Mouse (Mus musculus): ENCODE measurements around the gene Sptlc3. TPM values are rescaled to one million over a fixed set of nuclear protein-coding genes. Genes with fewer than 3 reads are reported as not detected.

Sptlc3 gene
- total and polyA plus RNA-seq, 3 experiments = not detected

- no peaks in the 10 kb centered on the region for H3K36me3 ChIP-seq (ENCODE audit: control insufficient read depth in 1 of 2, insufficient read depth in 2 of 2, low read length in 2 of 2)
- peak; percentile 71 for DNase-seq (ENCODE audit: low read depth, low spot score)
- no peaks in the 10 kb centered on the region for H3K4me1 ChIP-seq (ENCODE audit: control insufficient read depth in 1 of 2, insufficient read depth in 2 of 2, low read length in 2 of 2)
- H3K27ac ChIP-seq (ENCODE audit: control insufficient read depth, low read depth, low read length) = no peak overlapping the region
- TF ChIP-seq ELF1 (IDR thresholded peaks at IDR 0.05; ENCODE audit: low read depth, low read length) (no peak), SMC3 (IDR thresholded peaks at IDR 0.05; ENCODE audit: low read depth, low read length) (peak; percentile 95), ZC3H11A (IDR thresholded peaks at IDR 0.05; ENCODE audit: low read depth, low read length) (peak; percentile 66), RAD21 (IDR thresholded peaks at IDR 0.05; ENCODE audit: low read depth, low read length) (peak; percentile 71), CTCF (IDR thresholded peaks at IDR 0.05 in 2 of 3, conservative IDR thresholded peaks at IDR 0.05 in 1 of 3; ENCODE audit: control insufficient read depth in 1 of 3, insufficient read depth in 1 of 3, low read depth in 2 of 3, low read length in 3 of 3, poor library complexity in 1 of 3, severe bottlenecking in 1 of 3) (peak; percentile 38 to 88 (median 69))
- H3K9me3 ChIP-seq (replicated peaks; ENCODE audit: insufficient read depth, low read length) = no peaks in the 10 kb centered on the region
- no peak overlapping the region for H3K9ac ChIP-seq (ENCODE audit: control insufficient read depth, low read depth, low read length, poor library complexity, severe bottlenecking)
- H3K27me3 ChIP-seq (ENCODE audit: control insufficient read depth in 1 of 2, insufficient read depth in 2 of 2, low read length in 2 of 2) = no peaks in the 10 kb centered on the region; a peak in 1 of 4 replicates
- no peak overlapping the region for H3K4me3 ChIP-seq (ENCODE audit: control insufficient read depth in 1 of 2, insufficient read depth in 1 of 2, low read depth in 2 of 2, low read length in 2 of 2)
- no peaks in the 10 kb centered on the region for H3K79me2 ChIP-seq (ENCODE audit: control insufficient read depth, insufficient read depth, low read length, poor library complexity)
Measured at GRCm38 (mm10) chr2:139590888-139591698, 97.4 kb downstream of the Sptlc3 start.

DNA sequence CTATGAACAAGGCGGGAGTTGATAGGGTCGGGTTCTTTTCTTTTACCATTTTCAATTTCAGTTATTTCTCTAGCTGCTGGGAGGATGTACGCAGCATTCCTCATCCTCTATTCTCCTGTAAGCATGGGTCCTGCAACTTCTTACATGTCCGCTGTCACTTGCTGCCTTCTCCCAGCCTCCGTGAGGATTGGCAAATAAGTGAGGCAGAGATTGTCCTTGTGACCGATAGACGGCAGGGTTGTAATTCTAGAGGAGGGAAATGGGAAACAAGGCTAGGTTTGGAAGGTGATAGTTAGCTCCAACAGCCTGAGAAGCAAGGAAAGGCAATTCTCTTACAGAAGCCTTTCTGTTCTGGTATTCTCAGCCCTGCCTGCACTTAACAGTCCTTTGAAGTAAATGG lies 98.4 kb downstream of the Sptlc3 start:
- Histone ChIP-seq H3K36me3 (ENCODE audit: control insufficient read depth in 1 of 2, insufficient read depth in 2 of 2, low read length in 2 of 2) (no peaks in the 10 kb centered on the region), H3K27ac (ENCODE audit: control insufficient read depth, low read depth, low read length) (no peak overlapping the region), H3K4me1 (ENCODE audit: control insufficient read depth in 1 of 2, insufficient read depth in 2 of 2, low read length in 2 of 2) (no peaks in the 10 kb centered on the region), H3K9ac (ENCODE audit: control insufficient read depth, low read depth, low read length, poor library complexity, severe bottlenecking) (no peak overlapping the region), H3K4me3 (ENCODE audit: control insufficient read depth in 1 of 2, insufficient read depth in 1 of 2, low read depth in 2 of 2, low read length in 2 of 2) (no peak overlapping the region), H3K27me3 (ENCODE audit: control insufficient read depth in 1 of 2, insufficient read depth in 2 of 2, low read length in 2 of 2) (no peaks in the 10 kb centered on the region; a peak in 1 of 4 replicates), H3K9me3 (replicated peaks; ENCODE audit: insufficient read depth, low read length) (no peaks in the 10 kb centered on the region), H3K79me2 (ENCODE audit: control insufficient read depth, insufficient read depth, low read length, poor library complexity) (no peaks in the 10 kb centered on the region)
- TF ChIP-seq CHD2 (IDR thresholded peaks at IDR 0.05; ENCODE audit: low read length) (no peak), NELFE (IDR thresholded peaks at IDR 0.05; ENCODE audit: low read depth, low read length) (no peak), MEF2A (IDR thresholded peaks at IDR 0.05; ENCODE audit: extremely low read depth, insufficient replicate concordance, low read depth, low read length, poor library complexity, severe bottlenecking) (no peak), TBP (IDR thresholded peaks at IDR 0.05; ENCODE audit: low read depth, low read length) (no peak), JUND (IDR thresholded peaks at IDR 0.05; ENCODE audit: low read depth, low read length) (no peak), NRF1 (IDR thresholded peaks at IDR 0.05; ENCODE audit: insufficient read depth, low read depth, low read length, poor library complexity, severe bottlenecking) (no peak), ZMIZ1 (IDR thresholded peaks at IDR 0.05; ENCODE audit: low read depth, low read length) (no peak), RCOR1 (IDR thresholded peaks at IDR 0.05; ENCODE audit: low read depth, low read length) (no peak), BHLHE40 (IDR thresholded peaks at IDR 0.05; ENCODE audit: borderline replicate concordance, low read depth, low read length) (no peak), CTCF (IDR thresholded peaks at IDR 0.05 in 2 of 3, conservative IDR thresholded peaks at IDR 0.05 in 1 of 3; ENCODE audit: control insufficient read depth in 1 of 3, insufficient read depth in 1 of 3, low read depth in 2 of 3, low read length in 3 of 3, poor library complexity in 1 of 3, severe bottlenecking in 1 of 3) (no peak), ZKSCAN1 (IDR thresholded peaks at IDR 0.05; ENCODE audit: low read depth, low read length) (no peak), SIN3A (IDR thresholded peaks at IDR 0.05; ENCODE audit: low read length) (no peak), MAX (IDR thresholded peaks at IDR 0.05; ENCODE audit: low read length) (no peak), KAT2A (conservative IDR thresholded peaks at IDR 0.05; ENCODE audit: low read depth, low read length) (no peak), HCFC1 (IDR thresholded peaks at IDR 0.05; ENCODE audit: low read depth, low read length) (no peak), EP300 (IDR thresholded peaks at IDR 0.05; ENCODE audit: low read depth in 1 of 2, low read length in 2 of 2) (no peak), ETS1 (IDR thresholded peaks at IDR 0.05; ENCODE audit: low read depth, low read length) (no peak), UBTF (IDR thresholded peaks at IDR 0.05; ENCODE audit: borderline replicate concordance, insufficient read depth, low read depth, low read length) (no peak), MYC (IDR thresholded peaks at IDR 0.05; ENCODE audit: low read depth, low read length) (no peak), USF2 (IDR thresholded peaks at IDR 0.05; ENCODE audit: borderline replicate concordance in 1 of 2, insufficient read depth in 1 of 2, low read depth in 1 of 2, low read length in 2 of 2) (no peak)
- DNase-seq (ENCODE audit: low read depth, low spot score) = no peak

Measured in MEL (cell line).